Comparison of ENCODE assay signal across 10 mouse cellular contexts in the genomic region with DNA sequence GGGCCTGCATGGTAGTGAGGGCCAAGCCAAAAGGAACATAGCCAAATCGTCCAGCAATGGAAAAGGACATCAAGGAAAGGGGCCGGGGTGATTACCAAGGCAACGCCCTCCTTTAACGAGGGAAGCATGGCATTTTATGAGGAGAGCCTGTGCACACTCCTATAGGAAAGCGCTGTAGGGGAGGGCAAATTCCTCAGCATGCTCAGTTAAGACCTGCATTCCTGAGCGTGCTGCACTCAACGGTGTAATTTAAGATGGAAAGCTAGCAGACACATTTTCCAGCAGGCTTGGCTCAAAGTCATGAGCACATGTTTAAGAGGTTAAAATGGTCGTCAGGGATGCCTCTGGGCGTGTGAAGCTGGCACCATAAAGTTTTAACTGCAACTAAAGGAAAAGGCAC. TPM values are rescaled to one million over a fixed set of nuclear protein-coding genes. Genes with fewer than 3 reads are reported as not detected.
A peak's percentile ranks its signal among the peaks of the same experiment; 100 is the strongest.
DNase-seq lines count a peak whose midpoint lies in the region; ATAC-seq and TF ChIP-seq lines count a peak whose summit lies in the region.
"Had no signal": no experiment of that assay in that cellular context is flagged by ENCODE, and none has a peak within 500 bp of the region (broad histone marks: within the 10 kb centered on the region; RNA-seq: fewer than 3 reads in every experiment).

No protein-coding gene starts in this region.

- no peaks in the 10 kb centered on the region for H3K36me3 ChIP-seq in hindbrain, embryonic 10.5 days
- no peaks in the 10 kb centered on the region for H3K36me3 ChIP-seq in hindbrain, embryonic 12.5 days
- no peaks in the 10 kb centered on the region for H3K36me3 ChIP-seq in forebrain, embryonic 13.5 days (ENCODE audit: poor library complexity, severe bottlenecking)
- H3K36me3 ChIP-seq in kidney, postnatal 0 days (ENCODE audit: insufficient read depth, low read length): no peaks in the 10 kb centered on the region
- H3K36me3 ChIP-seq in neural tube, embryonic 15.5 days: no peaks in the 10 kb centered on the region
- H3K36me3 ChIP-seq: G1E had no signal

- no peak overlapping the region for H3K4me3 ChIP-seq in hindbrain, embryonic 10.5 days
- H3K4me3 ChIP-seq in hindbrain, embryonic 12.5 days: no peak overlapping the region
- H3K4me3 ChIP-seq in forebrain, embryonic 13.5 days: no peak overlapping the region
- H3K4me3 ChIP-seq in kidney, postnatal 0 days (replicated peaks; ENCODE audit: low read depth, low read length): no peak overlapping the region
- no peak overlapping the region for H3K4me3 ChIP-seq in neural tube, embryonic 15.5 days (replicated peaks)

- WGBS in hindbrain, embryonic 10.5 days: 28% methylated on average over 9 of the region's 9 CpGs
- WGBS in hindbrain, embryonic 12.5 days: 35% methylated on average over 9 of the region's 9 CpGs
- 22% methylated on average over 9 of the region's 9 CpGs for WGBS in forebrain, embryonic 13.5 days
- WGBS in kidney, postnatal 0 days: 11% methylated on average over 9 of the region's 9 CpGs
- 10% methylated on average over 9 of the region's 9 CpGs for WGBS in neural tube, embryonic 15.5 days

- H3K27me3 ChIP-seq in hindbrain, embryonic 10.5 days (ENCODE audit: insufficient read depth, poor library complexity, severe bottlenecking): no peaks in the 10 kb centered on the region
- no peaks in the 10 kb centered on the region for H3K27me3 ChIP-seq in hindbrain, embryonic 12.5 days
- H3K27me3 ChIP-seq in forebrain, embryonic 13.5 days: no peaks in the 10 kb centered on the region
- no peaks in the 10 kb centered on the region for H3K27me3 ChIP-seq in kidney, postnatal 0 days (ENCODE audit: insufficient read depth, low read length)
- no peaks in the 10 kb centered on the region for H3K27me3 ChIP-seq in neural tube, embryonic 15.5 days (replicated peaks)

- peak overlapping the region; percentile 73; the same call in 1 of the 2 replicates for H3K27ac ChIP-seq in hindbrain, embryonic 10.5 days
- H3K27ac ChIP-seq in hindbrain, embryonic 12.5 days: no peak overlapping the region
- no peak overlapping the region for H3K27ac ChIP-seq in forebrain, embryonic 13.5 days
- H3K27ac ChIP-seq in kidney, postnatal 0 days: peak overlapping the region; percentile 65
- H3K27ac ChIP-seq in neural tube, embryonic 15.5 days (replicated peaks): peak overlapping the region; percentile 7; the same call in 1 of the 2 replicates

- peak; percentile 49 for DNase-seq in hindbrain, embryonic 10.5 days (ENCODE audit: low spot score)
- DNase-seq in kidney, postnatal 0 days (ENCODE audit: low spot score): peak; percentile 88
- no peak for DNase-seq in spleen, postnatal 36 days (ENCODE audit: low spot score in 2 of 2)
- DNase-seq in c-Kit-positive CD71-positive TER-119-positive erythroid progenitor cells, embryonic 14.5 days (ENCODE audit: low spot score): no peak
- DNase-seq in T-cell, adult 2 months (ENCODE audit: low spot score): no peak

- no peaks in the 10 kb centered on the region for H3K9me3 ChIP-seq in hindbrain, embryonic 10.5 days
- H3K9me3 ChIP-seq in hindbrain, embryonic 12.5 days (replicated peaks): no peaks in the 10 kb centered on the region
- H3K9me3 ChIP-seq in forebrain, embryonic 13.5 days (replicated peaks): no peaks in the 10 kb centered on the region
- no peaks in the 10 kb centered on the region for H3K9me3 ChIP-seq in kidney, postnatal 0 days (replicated peaks; ENCODE audit: low read length)
- H3K9me3 ChIP-seq in neural tube, embryonic 15.5 days (replicated peaks): no peaks in the 10 kb centered on the region
- H3K9me3 ChIP-seq: G1E had no signal

- H3K4me1 ChIP-seq in hindbrain, embryonic 10.5 days (replicated peaks): peaks cover 14% of the 10 kb centered on the region
- H3K4me1 ChIP-seq in hindbrain, embryonic 12.5 days: peaks cover 6% of the 10 kb centered on the region; the same call in 1 of the 2 replicates
- peaks cover 7% of the 10 kb centered on the region; the same call in 1 of the 2 replicates for H3K4me1 ChIP-seq in forebrain, embryonic 13.5 days
- peaks cover 4% of the 10 kb centered on the region; the same call in 1 of the 2 replicates for H3K4me1 ChIP-seq in kidney, postnatal 0 days (replicated peaks; ENCODE audit: insufficient read depth, low read length)
- peaks cover 9% of the 10 kb centered on the region for H3K4me1 ChIP-seq in neural tube, embryonic 15.5 days

- no peak for TF ChIP-seq CTCF in kidney, postnatal 0 days (IDR thresholded peaks at IDR 0.05; ENCODE audit: low read depth)

- no peak overlapping the region for H3K4me2 ChIP-seq in hindbrain, embryonic 12.5 days (replicated peaks)
- H3K4me2 ChIP-seq in forebrain, embryonic 13.5 days: no peak overlapping the region
- H3K4me2 ChIP-seq in kidney, postnatal 0 days (ENCODE audit: low read length): no peak overlapping the region
- H3K4me2 ChIP-seq in neural tube, embryonic 15.5 days: peak overlapping the region; percentile 35; the same call in 1 of the 2 replicates

- no peak overlapping the region for H3K9ac ChIP-seq in hindbrain, embryonic 12.5 days
- H3K9ac ChIP-seq in forebrain, embryonic 13.5 days: no peak overlapping the region
- H3K9ac ChIP-seq in kidney, postnatal 0 days (ENCODE audit: low read depth, low read length): no peak overlapping the region
- H3K9ac ChIP-seq in neural tube, embryonic 15.5 days (replicated peaks): no peak overlapping the region

- ATAC-seq in hindbrain, embryonic 12.5 days (ENCODE audit: low FRiP score): no peak
- ATAC-seq in forebrain, embryonic 13.5 days: peak; percentile 71; the same call in 1 of the 2 replicates
- ATAC-seq in kidney, postnatal 0 days (replicated peaks; ENCODE audit: low FRiP score, low read depth): peak; percentile 87
- peak; percentile 88 for ATAC-seq in neural tube, embryonic 15.5 days (ENCODE audit: low FRiP score)

RNA-seq across cellular contexts. Expression of a gene that starts 56.6 kb away (rescaled TPM):
- polyA plus RNA-seq in hindbrain, embryonic 10.5 days (2016; fragmentation: Nextera tagmentation; extraction: Ambion mirVana): not detected in 2 replicates
- not detected in 2 replicates for polyA plus RNA-seq in hindbrain, embryonic 12.5 days (2016; fragmentation: Nextera tagmentation; extraction: Ambion mirVana)
- 0.91 TPM in 1 of 2 replicates, not detected in the other for polyA plus RNA-seq in forebrain, embryonic 13.5 days (2015; fragmentation: Nextera tagmentation; extraction: Ambion mirVana)
- polyA plus RNA-seq in kidney, postnatal 0 days (2015; fragmentation: Nextera tagmentation; extraction: Ambion mirVana): not detected in 2 replicates
- polyA plus RNA-seq in neural tube, embryonic 15.5 days (2015; fragmentation: Nextera tagmentation; extraction: Ambion mirVana): not detected in 2 replicates
- polyA plus RNA-seq: G1E; liver, embryonic 16.5 days had no signal

Comparison
In these comparisons a context has a peak if more than half of its experiments do, and no peak if none do; other contexts are left out.
1. H3K27ac ChIP-seq: peak in hindbrain, embryonic 10.5 days (single experiment), kidney, postnatal 0 days (single experiment) and neural tube, embryonic 15.5 days (single experiment); none in hindbrain, embryonic 12.5 days (single experiment) and forebrain, embryonic 13.5 days (single experiment).
2. DNase-seq: peak in hindbrain, embryonic 10.5 days (single experiment) and kidney, postnatal 0 days (single experiment); none in spleen, postnatal 36 days (0 of 2), c-Kit-positive CD71-positive TER-119-positive erythroid progenitor cells, embryonic 14.5 days (single experiment) and T-cell, adult 2 months (single experiment).